In genomic region chr8:57507556-57508063, GRCm38 (mm10) we compare ENCODE assay signal across 32 mouse cellular contexts. TPM values are rescaled to one million over a fixed set of nuclear protein-coding genes. Genes with fewer than 3 reads are reported as not detected.
A peak's percentile ranks its signal among the peaks of the same experiment; 100 is the strongest.
DNase-seq lines count a peak whose midpoint lies in the region; ATAC-seq and TF ChIP-seq lines count a peak whose summit lies in the region.
"Had no signal": no experiment of that assay in that cellular context is flagged by ENCODE, and none has a peak within 500 bp of the region (broad histone marks: within the 10 kb centered on the region; RNA-seq: fewer than 3 reads in every experiment).

No protein-coding gene starts in this region.

- no peaks in the 10 kb centered on the region for H3K9me3 ChIP-seq in erythroblast, embryonic 14.5 days (ENCODE audit: control insufficient read depth, low read length)
- no peaks in the 10 kb centered on the region for H3K9me3 ChIP-seq in intestine, embryonic 14.5 days (ENCODE audit: control insufficient read depth, low read length)
- H3K9me3 ChIP-seq in intestine, embryonic 16.5 days (ENCODE audit: control insufficient read depth, low read length): no peaks in the 10 kb centered on the region
- no peaks in the 10 kb centered on the region for H3K9me3 ChIP-seq in liver, embryonic 15.5 days (replicated peaks)
- H3K9me3 ChIP-seq in liver, postnatal 0 days (ENCODE audit: low read length): no peaks in the 10 kb centered on the region
- H3K9me3 ChIP-seq: G1E; heart, embryonic 13.5 days; limb, embryonic 15.5 days; neural tube, embryonic 12.5 days; stomach, embryonic 15.5 days had no signal

- no peak overlapping the region for H3K9ac ChIP-seq in intestine, embryonic 14.5 days (ENCODE audit: low read length)
- H3K9ac ChIP-seq in intestine, embryonic 16.5 days (ENCODE audit: low read depth, low read length): no peak overlapping the region
- no peak overlapping the region for H3K9ac ChIP-seq in liver, embryonic 15.5 days
- H3K9ac ChIP-seq in liver, postnatal 0 days (replicated peaks): no peak overlapping the region
- H3K9ac ChIP-seq: forebrain, postnatal 0 days; heart, embryonic 13.5 days; hindbrain, embryonic 14.5 days; limb, embryonic 15.5 days; lung, embryonic 14.5 days; neural tube, embryonic 12.5 days; stomach, embryonic 15.5 days had no signal

- ATAC-seq in erythroblast, adult 5-6 weeks (replicated peaks; ENCODE audit: low FRiP score, poor library complexity, severe bottlenecking): no peak
- ATAC-seq in intestine, embryonic 14.5 days (replicated peaks; ENCODE audit: low FRiP score, low TSS enrichment, low read depth): no peak
- ATAC-seq in intestine, embryonic 16.5 days: no peak
- no peak for ATAC-seq in liver, embryonic 15.5 days (ENCODE audit: insufficient read depth)
- ATAC-seq in liver, postnatal 0 days: no peak
- ATAC-seq: forebrain, postnatal 0 days; midbrain, embryonic 16.5 days had no signal

- H3K4me1 ChIP-seq in erythroblast, embryonic 14.5 days (ENCODE audit: control insufficient read depth): peaks cover 56% of the 10 kb centered on the region
- H3K4me1 ChIP-seq in intestine, embryonic 14.5 days (replicated peaks; ENCODE audit: control insufficient read depth, insufficient read depth, low read length): peaks cover 4% of the 10 kb centered on the region; the same call in 1 of the 2 replicates
- H3K4me1 ChIP-seq in intestine, embryonic 16.5 days (ENCODE audit: control insufficient read depth, insufficient read depth, low read length): 0 out of 2 replicates have a peak, but pooled peaks cover 6% of the 10 kb centered on the region
- peaks cover 37% of the 10 kb centered on the region for H3K4me1 ChIP-seq in liver, embryonic 15.5 days (replicated peaks)
- H3K4me1 ChIP-seq in liver, postnatal 0 days (ENCODE audit: insufficient read depth): peaks cover 14% of the 10 kb centered on the region
- H3K4me1 ChIP-seq: limb, embryonic 15.5 days had no signal

- H3K36me3 ChIP-seq in erythroblast, embryonic 14.5 days (ENCODE audit: control insufficient read depth): peaks cover 27% of the 10 kb centered on the region
- H3K36me3 ChIP-seq in intestine, embryonic 14.5 days (ENCODE audit: control insufficient read depth, insufficient read depth, low read length): no peaks in the 10 kb centered on the region
- H3K36me3 ChIP-seq in intestine, embryonic 16.5 days (ENCODE audit: control insufficient read depth, insufficient read depth, low read length): no peaks in the 10 kb centered on the region
- H3K36me3 ChIP-seq in liver, embryonic 15.5 days (replicated peaks): 0 out of 2 replicates have a peak, but pooled peaks cover under 1% of the 10 kb centered on the region
- no peaks in the 10 kb centered on the region for H3K36me3 ChIP-seq in liver, postnatal 0 days (replicated peaks; ENCODE audit: insufficient read depth, low read length)
- H3K36me3 ChIP-seq: limb, embryonic 15.5 days; neural tube, embryonic 12.5 days; stomach, embryonic 15.5 days had no signal

- peak overlapping the region; percentile 49 for H3K4me3 ChIP-seq in erythroblast, embryonic 14.5 days (replicated peaks)
- no peak overlapping the region for H3K4me3 ChIP-seq in intestine, embryonic 14.5 days (ENCODE audit: low read depth, low read length)
- no peak overlapping the region for H3K4me3 ChIP-seq in intestine, embryonic 16.5 days (ENCODE audit: low read length)
- peak overlapping the region; percentile 17 for H3K4me3 ChIP-seq in liver, embryonic 15.5 days (replicated peaks)
- no peak overlapping the region for H3K4me3 ChIP-seq in liver, postnatal 0 days (ENCODE audit: low read depth, low read length)
- H3K4me3 ChIP-seq: heart, embryonic 13.5 days; limb, embryonic 15.5 days; neural tube, embryonic 12.5 days; stomach, embryonic 15.5 days had no signal

- no peak for TF ChIP-seq EP300 in liver, postnatal 0 days (IDR thresholded peaks at IDR 0.05; ENCODE audit: low read depth)

- no peak for TF ChIP-seq CTCF in liver, postnatal 0 days (IDR thresholded peaks at IDR 0.05; ENCODE audit: low read depth)

- H3K27me3 ChIP-seq in erythroblast, embryonic 14.5 days (ENCODE audit: control insufficient read depth): no peaks in the 10 kb centered on the region
- no peaks in the 10 kb centered on the region for H3K27me3 ChIP-seq in intestine, embryonic 14.5 days (replicated peaks; ENCODE audit: control insufficient read depth, insufficient read depth, low read length)
- no peaks in the 10 kb centered on the region for H3K27me3 ChIP-seq in intestine, embryonic 16.5 days (replicated peaks; ENCODE audit: control insufficient read depth, insufficient read depth, low read length)
- no peaks in the 10 kb centered on the region for H3K27me3 ChIP-seq in liver, embryonic 15.5 days
- no peaks in the 10 kb centered on the region for H3K27me3 ChIP-seq in liver, postnatal 0 days (ENCODE audit: insufficient read depth, low read length)
- H3K27me3 ChIP-seq: heart, embryonic 13.5 days; limb, embryonic 15.5 days; neural tube, embryonic 12.5 days; stomach, embryonic 15.5 days had no signal

- H3K4me2 ChIP-seq in intestine, embryonic 14.5 days (ENCODE audit: low read length): no peak overlapping the region
- H3K4me2 ChIP-seq in intestine, embryonic 16.5 days (ENCODE audit: low read depth, low read length): no peak overlapping the region
- 0 out of 2 replicates have a peak overlapping the region, but pooled peaks have one; percentile 25 for H3K4me2 ChIP-seq in liver, embryonic 15.5 days
- H3K4me2 ChIP-seq in liver, postnatal 0 days (ENCODE audit: low read depth, low read length): no peak overlapping the region; the same call in 1 of the 2 replicates
- H3K4me2 ChIP-seq: heart, embryonic 13.5 days; hindbrain, embryonic 14.5 days; limb, embryonic 15.5 days; lung, embryonic 14.5 days; midbrain, embryonic 11.5 days; neural tube, embryonic 12.5 days; stomach, embryonic 15.5 days had no signal

- DNase-seq in intestine, embryonic 14.5 days (ENCODE audit: low spot score): peak; percentile 36
- no peak for DNase-seq in liver, postnatal 0 days
- DNase-seq in 3134 (ENCODE audit: extremely low read depth, insufficient read length, low spot score): peak; percentile 53
- no peak for DNase-seq in adrenal gland, adult 8-10 months
- DNase-seq: adrenal gland, postnatal 10 days; cerebellum, adult 11 months; cerebellum, adult 9-10 months; cerebellum, postnatal 36 days; forebrain, postnatal 0 days; gastrocnemius, postnatal 10 days; heart, postnatal 10 days; kidney, adult 2 months; kidney, postnatal 4 days; lung, embryonic 14.5 days; lung, postnatal 14 days; thymus, postnatal 14 days had no signal

- WGBS in intestine, embryonic 14.5 days: 84% methylated on average over 4 of the region's 4 CpGs
- 91% methylated on average over 4 of the region's 4 CpGs for WGBS in intestine, embryonic 16.5 days
- 73% methylated on average over 4 of the region's 4 CpGs for WGBS in liver, embryonic 15.5 days (ENCODE audit: insufficient replicate concordance)
- 85% methylated on average over 4 of the region's 4 CpGs for whole genome bisulfite sequencing in liver, postnatal 0 days (ENCODE audit: insufficient replicate concordance)

- H3K27ac ChIP-seq in intestine, embryonic 14.5 days (ENCODE audit: low read depth): no peak overlapping the region
- no peak overlapping the region for H3K27ac ChIP-seq in intestine, embryonic 16.5 days (ENCODE audit: low read length)
- H3K27ac ChIP-seq in liver, embryonic 15.5 days (replicated peaks): no peak overlapping the region
- no peak overlapping the region for H3K27ac ChIP-seq in liver, postnatal 0 days (ENCODE audit: low read depth)
- H3K27ac ChIP-seq: heart, embryonic 13.5 days; hindbrain, embryonic 14.5 days; kidney, postnatal 0 days; limb, embryonic 15.5 days; neural tube, embryonic 12.5 days; stomach, embryonic 15.5 days had no signal

RNA-seq across cellular contexts. Expression of gene Hmgb2, which starts 4.1 kb away (rescaled TPM):
- polyA plus RNA-seq in erythroblast, embryonic 14.5 days (2012): 46.5 and 51.4 TPM in 2 replicates
- total RNA-seq in erythroblast, adult 5-6 weeks (2015; ENCODE audit: low replicate concordance): 217 and 220 TPM in 2 replicates
- total RNA-seq in erythroblast, adult 5-6 weeks (2017; ENCODE audit: low replicate concordance): 219 and 371 TPM in 2 replicates
- polyA plus RNA-seq in intestine, embryonic 14.5 days (2014; fragmentation: Nextera tagmentation; extraction: Ambion mirVana): 340 and 378 TPM in 2 replicates
- 252 and 287 TPM in 2 replicates for polyA plus RNA-seq in intestine, embryonic 16.5 days (2015; fragmentation: Nextera tagmentation; extraction: Ambion mirVana)
- 204 and 283 TPM in 2 replicates for polyA plus RNA-seq in liver, embryonic 15.5 days (2015; fragmentation: Nextera tagmentation; extraction: Ambion mirVana)
- polyA plus RNA-seq in liver, postnatal 0 days (2015; fragmentation: Nextera tagmentation; extraction: Ambion mirVana): 323 and 339 TPM in 2 replicates
- 10 to 100 TPM; 11.8 to 18.1 (median 14.3) TPM for total RNA-seq in adrenal gland, adult 8-10 months (2022)

RNA-seq across cellular contexts. Expression of gene Sap30, which starts 19.9 kb away (rescaled TPM):
- 2.0 TPM in 2 replicates for polyA plus RNA-seq in erythroblast, embryonic 14.5 days (2012)
- total RNA-seq in erythroblast, adult 5-6 weeks (2015; ENCODE audit: low replicate concordance): 13.8 and 19.9 TPM in 2 replicates
- 13.5 and 35.7 TPM in 2 replicates for total RNA-seq in erythroblast, adult 5-6 weeks (2017; ENCODE audit: low replicate concordance)
- 36.6 and 39.7 TPM in 2 replicates for polyA plus RNA-seq in intestine, embryonic 14.5 days (2014; fragmentation: Nextera tagmentation; extraction: Ambion mirVana)
- 20.6 and 21.7 TPM in 2 replicates for polyA plus RNA-seq in intestine, embryonic 16.5 days (2015; fragmentation: Nextera tagmentation; extraction: Ambion mirVana)
- 13.6 and 13.9 TPM in 2 replicates for polyA plus RNA-seq in liver, embryonic 15.5 days (2015; fragmentation: Nextera tagmentation; extraction: Ambion mirVana)
- polyA plus RNA-seq in liver, postnatal 0 days (2015; fragmentation: Nextera tagmentation; extraction: Ambion mirVana): 9.7 and 11.8 TPM in 2 replicates
- total RNA-seq in adrenal gland, adult 8-10 months (2022): 10 to 100 TPM; 12.0 to 16.9 (median 12.8) TPM

RNA-seq across cellular contexts. Expression of gene Scrg1, which starts 51.9 kb away (rescaled TPM):
- polyA plus RNA-seq in erythroblast, embryonic 14.5 days (2012): not detected in 2 replicates
- 2.5 TPM in 1 of 2 replicates, not detected in the other for total RNA-seq in erythroblast, adult 5-6 weeks (2015; ENCODE audit: low replicate concordance)
- total RNA-seq in erythroblast, adult 5-6 weeks (2017; ENCODE audit: low replicate concordance): 2.2 and 4.2 TPM in 2 replicates
- 0.27 and 0.54 TPM in 2 replicates for polyA plus RNA-seq in intestine, embryonic 14.5 days (2014; fragmentation: Nextera tagmentation; extraction: Ambion mirVana)
- polyA plus RNA-seq in intestine, embryonic 16.5 days (2015; fragmentation: Nextera tagmentation; extraction: Ambion mirVana): 0.27 TPM in 1 of 2 replicates, not detected in the other
- 0.35 TPM in 1 of 2 replicates, not detected in the other for polyA plus RNA-seq in liver, embryonic 15.5 days (2015; fragmentation: Nextera tagmentation; extraction: Ambion mirVana)
- 1.6 TPM in 2 replicates for polyA plus RNA-seq in liver, postnatal 0 days (2015; fragmentation: Nextera tagmentation; extraction: Ambion mirVana)
- under 1 TPM in 2 of 4 experiments, not detected in 2; 0.59 to 0.75 TPM for total RNA-seq in adrenal gland, adult 8-10 months (2022)
- total RNA-seq: G1E; gastrocnemius, postnatal 10 days; granulocyte monocyte progenitor cell, adult 5-6 weeks; heart, postnatal 10 days; hematopoietic stem cell, adult 5-6 weeks had no signal
- polyA plus RNA-seq: forebrain, embryonic 11.5 days; G1E; kidney, postnatal 0 days had no signal

Comparison
In these comparisons a context has a peak if more than half of its experiments do, and no peak if none do; other contexts are left out.
1. H3K4me3 ChIP-seq: peak in erythroblast, embryonic 14.5 days (single experiment) and liver, embryonic 15.5 days (single experiment); none in intestine, embryonic 14.5 days (single experiment), intestine, embryonic 16.5 days (single experiment) and liver, postnatal 0 days (single experiment).
2. DNase-seq: peak in intestine, embryonic 14.5 days (single experiment) and 3134 (single experiment); none in liver, postnatal 0 days (single experiment) and adrenal gland, adult 8-10 months (single experiment).